Mouse (Mus musculus): ENCODE results near the gene Cfap221. TPM values are rescaled to one million over a fixed set of nuclear protein-coding genes. Genes with fewer than 3 reads are reported as not detected.

Cfap221 gene
- polyA plus RNA-seq, 1 experiment from 2014 or later: not detected

DNA sequence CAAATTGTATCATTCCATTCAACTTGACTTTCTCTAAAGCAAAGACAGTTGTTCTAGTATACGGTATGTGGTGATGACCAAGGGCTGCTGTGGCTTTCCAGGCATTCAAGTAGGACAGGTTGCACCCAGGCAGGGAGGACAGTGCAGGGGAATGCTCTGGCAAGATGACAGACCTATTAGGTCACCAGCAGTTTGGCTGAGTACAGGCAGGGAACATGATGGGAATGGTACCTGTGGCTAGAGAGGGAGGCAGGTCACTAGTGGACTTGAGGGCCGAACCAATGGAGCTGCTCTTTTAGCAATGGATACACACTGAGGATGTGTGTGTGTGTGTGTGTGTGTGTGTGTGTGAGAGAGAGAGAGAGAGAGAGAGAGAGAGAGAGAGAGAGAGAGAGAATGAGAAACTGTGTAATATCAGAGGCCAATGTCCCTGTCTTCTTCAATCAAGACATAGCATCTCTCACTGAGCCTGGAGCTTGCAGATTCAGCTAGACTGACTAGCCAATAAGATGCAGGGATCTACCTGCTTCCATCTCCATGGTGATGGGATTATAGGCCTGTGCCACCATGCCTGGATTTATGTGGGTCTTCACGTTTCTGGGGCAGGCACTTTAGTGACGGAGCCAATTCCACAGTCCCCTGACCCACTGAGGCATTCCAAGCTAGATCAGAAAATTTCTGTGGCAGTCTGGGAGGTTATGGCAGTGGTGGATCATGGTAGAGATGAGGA, 65.4 kb downstream of the Cfap221 start:
- Histone ChIP-seq H3K9ac (no peak overlapping the region), H3K27ac (no peak overlapping the region), H3K27me3 (no peaks in the 10 kb centered on the region), H3K4me1 (no peaks in the 10 kb centered on the region), H3K4me3 (no peak overlapping the region), H3K36me3 (no peaks in the 10 kb centered on the region), H3K4me2 (no peak overlapping the region), H3K9me3 (no peaks in the 10 kb centered on the region)
- ATAC-seq (ENCODE audit: insufficient number of reproducible peaks, insufficient read depth, low FRiP score, low TSS enrichment, low read depth): no peak
- WGBS: 74% methylated on average over 4 of the region's 4 CpGs

GRCm38 (mm10) chr1:119929715-119930114, 67.3 kb downstream of the Cfap221 start:
- Histone ChIP-seq H3K4me2 (no peak overlapping the region), H3K27ac (no peak overlapping the region), H3K9me3 (no peaks in the 10 kb centered on the region), H3K36me3 (no peaks in the 10 kb centered on the region), H3K9ac (no peak overlapping the region), H3K4me1 (no peaks in the 10 kb centered on the region), H3K27me3 (no peaks in the 10 kb centered on the region), H3K4me3 (no peak overlapping the region)
- ATAC-seq (ENCODE audit: insufficient number of reproducible peaks, insufficient read depth, low FRiP score, low TSS enrichment, low read depth): no peak
- 50% methylated on average over 1 of the region's 1 CpGs for WGBS

DNA sequence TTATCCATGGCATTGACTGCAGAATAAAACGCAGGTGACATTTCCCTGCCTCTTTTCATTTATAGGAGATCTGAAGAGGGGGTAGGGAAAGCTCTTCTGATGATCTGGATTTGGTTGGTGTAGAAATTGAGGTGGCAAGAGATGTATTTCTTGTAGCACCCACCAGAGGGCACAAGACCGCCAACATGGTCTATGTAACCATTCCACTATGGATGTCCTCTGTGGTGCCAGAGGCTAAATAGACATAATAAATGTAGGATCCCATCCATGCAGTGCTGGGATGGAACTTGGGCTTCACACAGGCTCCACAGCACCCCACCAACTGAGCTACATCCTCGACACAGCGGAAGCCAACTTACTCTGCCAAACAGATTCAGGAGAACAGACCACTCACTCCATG, 77.7 kb downstream of the Cfap221 start:
- 64% methylated on average over 4 of the region's 4 CpGs for WGBS

DNA sequence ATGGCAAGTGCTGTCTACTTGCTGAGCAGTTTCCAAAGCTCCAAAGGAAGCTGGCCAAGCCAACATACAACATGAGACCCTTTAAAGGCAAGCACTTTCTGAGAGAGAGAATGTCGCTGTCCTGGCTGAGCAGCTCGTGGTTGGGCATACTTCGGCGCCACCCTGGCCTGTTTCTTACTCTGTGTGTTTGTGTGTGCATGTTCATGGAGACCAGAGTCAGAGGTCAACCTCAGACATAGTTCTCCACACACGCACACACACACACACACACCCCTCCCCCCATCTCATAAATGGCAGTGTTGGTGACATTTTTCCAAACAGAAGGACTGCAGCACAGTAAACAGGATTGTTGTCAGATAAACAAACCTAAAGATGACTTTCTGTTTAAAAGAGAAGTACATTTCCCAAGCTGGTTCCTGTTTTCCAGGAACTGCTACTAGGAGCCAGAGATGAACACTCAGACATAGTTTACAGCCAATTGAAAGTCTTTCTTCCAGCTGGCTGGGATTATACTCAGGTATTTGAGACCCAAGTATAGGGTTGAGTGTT, 80.1 kb downstream of the Cfap221 start:
- H3K4me2 ChIP-seq: no peak overlapping the region
- peaks cover 7% of the 10 kb centered on the region; the same call in 1 of the 2 replicates for H3K4me1 ChIP-seq
- no peaks in the 10 kb centered on the region for H3K9me3 ChIP-seq
- ATAC-seq (ENCODE audit: insufficient number of reproducible peaks, insufficient read depth, low FRiP score, low TSS enrichment, low read depth): no peak
- H3K36me3 ChIP-seq: no peaks in the 10 kb centered on the region
- H3K27me3 ChIP-seq: no peaks in the 10 kb centered on the region
- WGBS: 83% methylated on average over 5 of the region's 5 CpGs
- H3K9ac ChIP-seq: no peak overlapping the region
- no peak overlapping the region for H3K4me3 ChIP-seq
- H3K27ac ChIP-seq: no peak overlapping the region

More for the DNA sequence above, 77.7 kb downstream of the Cfap221 start:
- no peaks in the 10 kb centered on the region for H3K36me3 ChIP-seq
- no peaks in the 10 kb centered on the region for H3K9me3 ChIP-seq
- no peaks in the 10 kb centered on the region for H3K27me3 ChIP-seq
- ATAC-seq (ENCODE audit: insufficient number of reproducible peaks, insufficient read depth, low FRiP score, low TSS enrichment, low read depth): no peak
- no peak overlapping the region for H3K4me3 ChIP-seq
- no peaks in the 10 kb centered on the region for H3K4me1 ChIP-seq
- H3K27ac ChIP-seq: no peak overlapping the region
- H3K9ac ChIP-seq: no peak overlapping the region
- no peak overlapping the region for H3K4me2 ChIP-seq

DNA sequence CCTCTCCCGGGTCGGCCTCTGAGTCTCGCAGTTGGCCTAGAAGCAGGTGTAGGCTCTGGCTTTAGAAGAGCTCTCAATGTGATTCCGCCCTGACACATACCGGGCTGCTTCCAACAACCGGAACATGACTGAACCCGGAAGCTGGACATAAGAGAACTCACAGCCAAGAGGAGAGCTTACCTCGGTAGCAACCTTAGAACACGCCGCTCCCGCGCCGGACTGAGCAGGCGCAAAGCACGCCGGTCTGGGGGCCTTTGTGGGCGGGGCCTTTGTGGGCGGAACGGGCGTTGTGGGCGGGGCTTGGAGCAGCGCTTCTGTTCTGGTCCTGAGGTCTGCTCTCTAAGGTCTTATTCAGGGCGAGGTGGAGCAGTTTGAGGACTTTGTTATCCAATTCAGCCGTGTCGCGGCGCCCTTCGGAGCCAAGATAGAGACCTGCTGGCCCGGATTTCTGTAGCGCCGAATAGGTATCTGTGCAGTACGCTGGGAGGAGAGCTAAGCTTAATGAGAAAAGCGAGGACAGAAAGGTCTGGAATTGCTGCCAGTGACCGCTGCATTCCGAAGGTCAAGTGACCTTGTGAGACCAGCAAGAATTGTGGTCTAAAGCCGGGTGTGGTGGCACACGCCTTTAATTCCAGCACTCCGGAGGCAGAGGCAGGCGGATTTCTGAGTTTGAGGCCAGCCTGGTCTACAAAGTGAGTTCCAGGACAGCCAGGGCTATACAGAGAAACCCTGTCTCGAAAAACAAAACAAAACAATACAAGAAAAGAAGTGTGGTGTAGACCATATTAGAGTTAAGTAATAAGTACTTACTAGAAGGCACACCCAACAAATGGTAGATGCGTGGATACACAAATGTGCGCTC, 83.8 kb downstream of the Cfap221 start, which contains the start of gene Tmem177:
Gene Tmem177 (minus strand): TSS at position 256 of the 862 bp plus-strand sequence.
- WGBS: 12% methylated on average over 42 of the region's 42 CpGs
- ATAC-seq (ENCODE audit: insufficient number of reproducible peaks, insufficient read depth, low FRiP score, low TSS enrichment, low read depth): peak; percentile 86
- H3K4me2 ChIP-seq: peak within 1 kb of the TSS; percentile 69
- H3K4me1 ChIP-seq: peaks cover 8% of the 10 kb centered on the region; the same call in 1 of the 2 replicates
- H3K9me3 ChIP-seq: no peaks in the 10 kb centered on the region
- no peaks in the 10 kb centered on the region for H3K27me3 ChIP-seq
- H3K36me3 ChIP-seq: peaks cover 28% of the 10 kb centered on the region
- peak within 1 kb of the TSS; percentile 59 for H3K4me3 ChIP-seq
- H3K27ac ChIP-seq: peak within 1 kb of the TSS; percentile 35; the same call in 1 of the 2 replicates
- peak within 1 kb of the TSS; percentile 75 for H3K9ac ChIP-seq

- Histone ChIP-seq H3K9me3 (no peaks in the 10 kb centered on the region), H3K27ac (no peak overlapping the region), H3K4me1 (peaks cover 17% of the 10 kb centered on the region), H3K4me2 (no peak overlapping the region), H3K4me3 (no peak overlapping the region), H3K9ac (no peak overlapping the region), H3K36me3 (peaks cover 28% of the 10 kb centered on the region), H3K27me3 (no peaks in the 10 kb centered on the region)
- ATAC-seq (ENCODE audit: insufficient number of reproducible peaks, insufficient read depth, low FRiP score, low TSS enrichment, low read depth): no peak
- WGBS: 70% methylated on average over 2 of the region's 2 CpGs
These were observed 89.8 kb downstream of the Cfap221 start for GRCm38 (mm10) chr1:119907206-119907748.

DNA sequence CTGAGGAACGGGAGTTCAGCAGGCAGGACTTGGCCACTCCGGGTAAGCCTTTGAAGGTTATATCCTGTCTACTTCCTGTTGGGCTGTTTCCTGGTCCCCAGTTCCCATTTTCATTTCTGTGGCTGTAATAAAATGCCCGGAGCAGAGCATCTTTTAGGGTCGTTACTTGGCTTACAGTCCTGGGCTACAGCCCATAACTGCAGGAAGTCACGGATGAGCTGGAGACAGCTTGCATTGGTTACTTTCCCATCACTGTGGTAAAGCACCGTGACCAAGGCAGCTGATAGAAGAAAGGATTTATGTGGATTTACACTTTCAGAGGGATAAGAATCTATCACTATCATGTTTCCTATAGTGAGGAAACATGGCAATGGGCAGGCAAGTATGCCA, 93.8 kb downstream of the Cfap221 start:
- Histone ChIP-seq H3K4me2 (no peak overlapping the region), H3K9me3 (no peaks in the 10 kb centered on the region), H3K27ac (no peak overlapping the region), H3K4me1 (peaks cover 18% of the 10 kb centered on the region), H3K4me3 (no peak overlapping the region), H3K9ac (no peak overlapping the region), H3K36me3 (no peaks in the 10 kb centered on the region), H3K27me3 (no peaks in the 10 kb centered on the region)
- WGBS: 30% methylated on average over 6 of the region's 6 CpGs
- ATAC-seq (ENCODE audit: insufficient number of reproducible peaks, insufficient read depth, low FRiP score, low TSS enrichment, low read depth): no peak

DNA sequence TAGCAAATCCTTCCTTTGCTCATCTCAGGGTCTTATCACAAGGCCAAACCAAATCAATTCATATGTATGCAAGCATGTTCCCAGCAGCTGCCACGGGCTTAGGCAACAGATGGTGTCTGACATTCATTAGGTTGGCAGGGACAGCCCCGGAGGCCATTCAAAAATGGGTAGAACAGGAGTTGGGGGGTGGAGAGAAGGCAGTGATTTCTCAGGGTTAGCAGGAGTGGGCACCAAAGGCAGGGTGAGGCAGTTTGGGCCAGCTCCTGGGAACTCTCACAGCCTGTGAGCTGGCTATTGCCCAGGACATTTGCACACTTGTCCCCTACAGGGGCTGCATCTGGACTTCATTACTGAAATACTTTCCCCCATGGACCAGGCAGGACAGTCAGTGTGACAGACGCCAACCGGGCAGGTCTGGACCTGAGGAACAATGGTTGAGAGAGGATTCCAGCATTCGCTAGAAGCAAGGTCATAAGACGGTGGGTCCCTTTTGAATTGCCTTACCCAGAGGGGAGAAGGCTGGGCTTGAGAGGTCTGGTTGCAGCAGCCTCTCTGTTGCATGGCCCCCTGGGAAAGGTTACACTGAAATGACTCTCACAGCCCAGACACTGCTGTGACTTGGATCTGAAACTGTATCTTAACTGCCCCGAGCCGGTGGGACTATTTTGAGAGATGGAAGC, 94.3 kb downstream of the Cfap221 start:
- H3K27ac ChIP-seq: no peak overlapping the region
- no peak overlapping the region; the same call in 1 of the 2 replicates for H3K4me2 ChIP-seq

DNA sequence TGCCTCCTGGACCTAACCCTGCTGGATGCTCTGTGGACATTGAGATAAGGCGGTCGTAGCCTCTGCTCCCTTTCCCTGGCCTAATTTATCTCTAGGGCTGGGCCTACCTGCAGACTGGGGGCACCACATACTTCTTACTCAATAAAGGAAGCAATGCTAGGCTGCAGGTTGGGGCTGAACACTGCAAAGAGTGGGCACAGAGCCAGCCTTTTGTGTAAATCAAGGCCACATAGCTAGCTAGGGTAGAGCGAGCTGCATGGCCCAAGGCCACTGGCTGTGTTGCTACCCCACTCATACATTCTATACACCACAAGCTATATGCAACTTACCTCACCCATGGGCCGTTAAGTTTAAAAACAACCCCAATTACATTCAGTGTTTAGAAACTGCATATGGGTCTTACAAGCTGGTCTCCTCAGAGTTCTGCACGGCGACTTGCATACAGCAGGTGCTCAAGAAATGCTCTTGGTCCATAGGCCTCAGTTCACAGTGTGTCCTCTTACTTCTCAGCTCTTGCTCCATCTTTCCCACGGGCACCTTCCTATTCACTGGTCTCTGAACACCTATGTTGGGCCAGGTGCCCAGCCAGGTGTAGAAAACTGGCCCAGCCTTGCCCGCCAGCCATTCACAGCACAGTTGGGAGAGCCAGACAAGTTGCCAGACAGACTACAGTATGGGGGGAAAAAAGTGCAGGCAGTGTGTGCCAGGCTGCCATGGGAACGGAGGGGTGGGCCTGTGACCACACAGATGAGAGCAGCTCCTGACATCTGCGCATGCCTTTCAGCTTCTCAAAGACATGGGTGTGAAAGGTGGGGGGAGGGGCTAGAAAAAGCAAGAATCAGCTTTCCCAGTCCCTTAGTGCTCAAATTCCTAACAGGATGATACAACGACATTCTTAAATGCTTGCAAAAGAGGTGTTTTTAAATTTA, 97.6 kb downstream of the Cfap221 start:
- Histone ChIP-seq H3K9ac (no peak overlapping the region), H3K4me1 (peaks cover 25% of the 10 kb centered on the region), H3K27ac (no peak overlapping the region), H3K4me2 (no peak overlapping the region), H3K27me3 (no peaks in the 10 kb centered on the region), H3K4me3 (no peak overlapping the region), H3K36me3 (no peaks in the 10 kb centered on the region), H3K9me3 (no peaks in the 10 kb centered on the region)
- no peak for ATAC-seq (ENCODE audit: insufficient number of reproducible peaks, insufficient read depth, low FRiP score, low TSS enrichment, low read depth)
- WGBS: 81% methylated on average over 11 of the region's 11 CpGs

More for the DNA sequence above, 94.3 kb downstream of the Cfap221 start:
- no peaks in the 10 kb centered on the region for H3K36me3 ChIP-seq
- H3K27me3 ChIP-seq: no peaks in the 10 kb centered on the region
- no peak overlapping the region for H3K4me3 ChIP-seq
- ATAC-seq (ENCODE audit: insufficient number of reproducible peaks, insufficient read depth, low FRiP score, low TSS enrichment, low read depth): no peak; the same call in 1 of the 2 replicates
- WGBS: 12% methylated on average over 8 of the region's 8 CpGs
- H3K4me1 ChIP-seq: peaks cover 18% of the 10 kb centered on the region
- H3K9me3 ChIP-seq: no peaks in the 10 kb centered on the region
- 0 out of 2 replicates have a peak overlapping the region, but pooled peaks have one; percentile 6 for H3K9ac ChIP-seq

- 25% methylated on average over 6 of the region's 6 CpGs for WGBS
- H3K36me3 ChIP-seq: no peaks in the 10 kb centered on the region
- no peaks in the 10 kb centered on the region for H3K9me3 ChIP-seq
- no peak overlapping the region for H3K27ac ChIP-seq
- no peak for ATAC-seq (ENCODE audit: insufficient number of reproducible peaks, insufficient read depth, low FRiP score, low TSS enrichment, low read depth)
- no peaks in the 10 kb centered on the region for H3K27me3 ChIP-seq
- no peak overlapping the region for H3K4me2 ChIP-seq
- H3K9ac ChIP-seq: no peak overlapping the region
- H3K4me3 ChIP-seq: no peak overlapping the region
- H3K4me1 ChIP-seq: peaks cover 12% of the 10 kb centered on the region
These were observed 102.1 kb downstream of the Cfap221 start for GRCm38 (mm10) chr1:119894936-119895335.
